Mouse (Mus musculus): ENCODE measurements at regions not wholly inside any gene's neighbourhood (a gene's known extent, or its start where the extent isn't known, plus 50 kb on each side); places are given as distances from the start of the nearest gene placed in this dataset.

GRCm38 (mm10) chr4:127612761-127613160 lies 254.8 kb upstream of the Gjb5 start:
- TF ChIP-seq CTCF (IDR thresholded peaks at IDR 0.05; ENCODE audit: insufficient read depth, low read depth, low read length) = no peak
- TF ChIP-seq POLR2A (IDR thresholded peaks at IDR 0.05; ENCODE audit: insufficient read depth, low read depth, low read length) = no peak
